Mouse (Mus musculus): ENCODE results near the gene 9130019O22Rik. TPM values are rescaled to one million over a fixed set of nuclear protein-coding genes. Genes with fewer than 3 reads are reported as not detected.
"Not testable (repeated sequence)": the region's sequence is repeated elsewhere in the genome, so short reads cannot be mapped to it uniquely, and the experiment has no call there.

9130019O22Rik gene
- polyA plus RNA-seq, 1 experiment from 2014 or later = 5.7 TPM

- ATAC-seq (ENCODE audit: low FRiP score) = no peak
These were observed 23.5 kb downstream of the 9130019O22Rik start for GRCm38 (mm10) chr7:127363475-127363921.

GRCm38 (mm10) chr7:127362418-127362817, 24.5 kb downstream of the 9130019O22Rik start:
- H3K4me1 ChIP-seq (replicated peaks; ENCODE audit: control insufficient read depth, insufficient read depth, low read length) = 0 out of 2 replicates have a peak, but pooled peaks cover 12% of the 10 kb centered on the region
- not testable (repeated sequence) for H3K4me3 ChIP-seq (replicated peaks; ENCODE audit: low read length); ATAC-seq (ENCODE audit: low FRiP score); H3K27me3 ChIP-seq (ENCODE audit: control insufficient read depth, insufficient read depth, low read length); H3K9ac ChIP-seq; H3K36me3 ChIP-seq (replicated peaks; ENCODE audit: control insufficient read depth, insufficient read depth); H3K27ac ChIP-seq; H3K9me3 ChIP-seq (ENCODE audit: control insufficient read depth, low read length)
- peak; percentile 78 for DNase-seq (ENCODE audit: low spot score)
- H3K4me2 ChIP-seq (replicated peaks) = peak overlapping the region; percentile 40
- WGBS = 21% methylated on average over 13 of the region's 13 CpGs

More at GRCm38 (mm10) chr7:127363475-127363921, 23.5 kb downstream of the 9130019O22Rik start:
- Histone ChIP-seq H3K27ac (peak overlapping the region; percentile 44; the same call in 1 of the 2 replicates), H3K4me2 (replicated peaks) (peak overlapping the region; percentile 84), H3K27me3 (ENCODE audit: control insufficient read depth, insufficient read depth, low read length) (peaks cover 3% of the 10 kb centered on the region; the same call in 1 of the 2 replicates), H3K4me1 (replicated peaks; ENCODE audit: control insufficient read depth, insufficient read depth, low read length) (0 out of 2 replicates have a peak, but pooled peaks cover 12% of the 10 kb centered on the region), H3K36me3 (replicated peaks; ENCODE audit: control insufficient read depth, insufficient read depth) (no peaks in the 10 kb centered on the region), H3K9ac (peak overlapping the region; percentile 66), H3K4me3 (replicated peaks; ENCODE audit: low read length) (peak overlapping the region; percentile 34), H3K9me3 (ENCODE audit: control insufficient read depth, low read length) (no peaks in the 10 kb centered on the region)
- peak; percentile 48 for DNase-seq (ENCODE audit: low spot score)
- 1% methylated on average over 24 of the region's 24 CpGs for WGBS

- DNase-seq (ENCODE audit: low spot score) (no peak), ATAC-seq (ENCODE audit: low FRiP score) (no peak)
- 64% methylated on average over 13 of the region's 13 CpGs for WGBS
- Histone ChIP-seq H3K4me2 (replicated peaks) (no peak overlapping the region), H3K9ac (no peak overlapping the region), H3K4me1 (replicated peaks; ENCODE audit: control insufficient read depth, insufficient read depth, low read length) (0 out of 2 replicates have a peak, but pooled peaks cover 12% of the 10 kb centered on the region), H3K36me3 (replicated peaks; ENCODE audit: control insufficient read depth, insufficient read depth) (no peaks in the 10 kb centered on the region), H3K4me3 (replicated peaks; ENCODE audit: low read length) (no peak overlapping the region), H3K27ac (no peak overlapping the region), H3K9me3 (ENCODE audit: control insufficient read depth, low read length) (no peaks in the 10 kb centered on the region), H3K27me3 (ENCODE audit: control insufficient read depth, insufficient read depth, low read length) (peaks cover 3% of the 10 kb centered on the region; the same call in 1 of the 2 replicates)
These were observed 25.5 kb downstream of the 9130019O22Rik start for GRCm38 (mm10) chr7:127361449-127361848.

- Histone ChIP-seq H3K9me3 (ENCODE audit: control insufficient read depth, low read length) (no peaks in the 10 kb centered on the region), H3K4me2 (replicated peaks) (no peak overlapping the region), H3K27ac (no peak overlapping the region), H3K36me3 (replicated peaks; ENCODE audit: control insufficient read depth, insufficient read depth) (no peaks in the 10 kb centered on the region), H3K4me3 (replicated peaks; ENCODE audit: low read length) (no peak overlapping the region), H3K4me1 (replicated peaks; ENCODE audit: control insufficient read depth, insufficient read depth, low read length) (0 out of 2 replicates have a peak, but pooled peaks cover 12% of the 10 kb centered on the region), H3K27me3 (ENCODE audit: control insufficient read depth, insufficient read depth, low read length) (peaks cover 3% of the 10 kb centered on the region; the same call in 1 of the 2 replicates), H3K9ac (no peak overlapping the region)
- WGBS = 85% methylated on average over 4 of the region's 4 CpGs
- ATAC-seq (ENCODE audit: low FRiP score) (no peak), DNase-seq (ENCODE audit: low spot score) (no peak)
These were observed 26.7 kb downstream of the 9130019O22Rik start for GRCm38 (mm10) chr7:127360265-127360664.

- H3K36me3 ChIP-seq (replicated peaks; ENCODE audit: control insufficient read depth, insufficient read depth) = no peaks in the 10 kb centered on the region
- no peak overlapping the region for H3K9ac ChIP-seq
- WGBS = 75% methylated on average over 4 of the region's 4 CpGs
- no peak overlapping the region for H3K4me3 ChIP-seq (replicated peaks; ENCODE audit: low read length)
- H3K27me3 ChIP-seq (ENCODE audit: control insufficient read depth, insufficient read depth, low read length) = peaks cover 3% of the 10 kb centered on the region; the same call in 1 of the 2 replicates
- H3K9me3 ChIP-seq (ENCODE audit: control insufficient read depth, low read length) = no peaks in the 10 kb centered on the region
- no peak overlapping the region for H3K4me2 ChIP-seq (replicated peaks)
- 0 out of 2 replicates have a peak, but pooled peaks cover 4% of the 10 kb centered on the region for H3K4me1 ChIP-seq (replicated peaks; ENCODE audit: control insufficient read depth, insufficient read depth, low read length)
- ATAC-seq (ENCODE audit: low FRiP score) = no peak
- H3K27ac ChIP-seq = no peak overlapping the region
- DNase-seq (ENCODE audit: low spot score) = no peak
These were observed 28.5 kb downstream of the 9130019O22Rik start for GRCm38 (mm10) chr7:127358472-127358871.

GRCm38 (mm10) chr7:127357871-127358270, 29.1 kb downstream of the 9130019O22Rik start:
- Histone ChIP-seq H3K4me1 (replicated peaks; ENCODE audit: control insufficient read depth, insufficient read depth, low read length) (no peaks in the 10 kb centered on the region), H3K9me3 (ENCODE audit: control insufficient read depth, low read length) (no peaks in the 10 kb centered on the region), H3K9ac (no peak overlapping the region), H3K4me2 (replicated peaks) (no peak overlapping the region), H3K36me3 (replicated peaks; ENCODE audit: control insufficient read depth, insufficient read depth) (no peaks in the 10 kb centered on the region), H3K27ac (no peak overlapping the region), H3K4me3 (replicated peaks; ENCODE audit: low read length) (no peak overlapping the region), H3K27me3 (ENCODE audit: control insufficient read depth, insufficient read depth, low read length) (peaks cover 3% of the 10 kb centered on the region; the same call in 1 of the 2 replicates)
- DNase-seq (ENCODE audit: low spot score) = no peak
- WGBS = 68% methylated on average over 2 of the region's 2 CpGs
- ATAC-seq (ENCODE audit: low FRiP score) = no peak

GRCm38 (mm10) chr7:127355796-127356195, 31.2 kb downstream of the 9130019O22Rik start:
- no peak for DNase-seq (ENCODE audit: low spot score)
- Histone ChIP-seq H3K27me3 (ENCODE audit: control insufficient read depth, insufficient read depth, low read length) (no peaks in the 10 kb centered on the region), H3K9me3 (ENCODE audit: control insufficient read depth, low read length) (no peaks in the 10 kb centered on the region), H3K4me3 (replicated peaks; ENCODE audit: low read length) (no peak overlapping the region), H3K36me3 (replicated peaks; ENCODE audit: control insufficient read depth, insufficient read depth) (no peaks in the 10 kb centered on the region), H3K4me1 (replicated peaks; ENCODE audit: control insufficient read depth, insufficient read depth, low read length) (no peaks in the 10 kb centered on the region), H3K27ac (no peak overlapping the region), H3K4me2 (replicated peaks) (no peak overlapping the region), H3K9ac (no peak overlapping the region)
- no peak for ATAC-seq (ENCODE audit: low FRiP score)
- WGBS = 70% methylated on average over 3 of the region's 3 CpGs

- peaks cover 5% of the 10 kb centered on the region; the same call in 1 of the 2 replicates for H3K4me1 ChIP-seq (replicated peaks; ENCODE audit: control insufficient read depth, insufficient read depth, low read length)
- H3K36me3 ChIP-seq (replicated peaks; ENCODE audit: control insufficient read depth, insufficient read depth) = no peaks in the 10 kb centered on the region
- H3K9ac ChIP-seq = no peak overlapping the region
- 89% methylated on average over 5 of the region's 5 CpGs for WGBS
- no peak overlapping the region for H3K27ac ChIP-seq
- H3K27me3 ChIP-seq (ENCODE audit: control insufficient read depth, insufficient read depth, low read length) = no peaks in the 10 kb centered on the region
- H3K4me3 ChIP-seq (replicated peaks; ENCODE audit: low read length) = no peak overlapping the region
- H3K9me3 ChIP-seq (ENCODE audit: control insufficient read depth, low read length) = no peaks in the 10 kb centered on the region
- DNase-seq (ENCODE audit: low spot score) (no peak), ATAC-seq (ENCODE audit: low FRiP score) (no peak)
- no peak overlapping the region for H3K4me2 ChIP-seq (replicated peaks)
These were observed 35.5 kb downstream of the 9130019O22Rik start for GRCm38 (mm10) chr7:127351230-127352004.

- Histone ChIP-seq H3K27ac (no peak overlapping the region), H3K9me3 (ENCODE audit: control insufficient read depth, low read length) (no peaks in the 10 kb centered on the region), H3K4me2 (replicated peaks) (peak overlapping the region; percentile 67), H3K9ac (no peak overlapping the region; the same call in 1 of the 2 replicates), H3K36me3 (replicated peaks; ENCODE audit: control insufficient read depth, insufficient read depth) (peaks cover 19% of the 10 kb centered on the region), H3K4me3 (replicated peaks; ENCODE audit: low read length) (peak overlapping the region; percentile 93), H3K27me3 (ENCODE audit: control insufficient read depth, insufficient read depth, low read length) (no peaks in the 10 kb centered on the region), H3K4me1 (replicated peaks; ENCODE audit: control insufficient read depth, insufficient read depth, low read length) (peaks cover 13% of the 10 kb centered on the region)
- no peak for ATAC-seq (ENCODE audit: low FRiP score)
- DNase-seq (ENCODE audit: low spot score) = no peak
- 14% methylated on average over 8 of the region's 8 CpGs for WGBS
These were observed 40.3 kb downstream of the 9130019O22Rik start for GRCm38 (mm10) chr7:127346676-127347075.

Data from hindbrain, embryonic 14.5 days (tissue).